Mouse (Mus musculus) CH12.LX (cell line): ENCODE measurements around the gene Kdm2b. TPM values are rescaled to one million over a fixed set of nuclear protein-coding genes. Genes with fewer than 3 reads are reported as not detected.

ENCODE experiments used
- DNase-seq: peaks from one replicate; pipeline ENCODE4 v3.0.0-alpha.2; 2013; ENCODE audit errors: extremely low read depth
- H3K27ac ChIP-seq: 2 replicates; pipeline ENCODE4 v1.5.1; 2012; ENCODE audit warnings: low read depth, mild to moderate bottlenecking, control low read depth, moderate library complexity; ENCODE audit not compliant: insufficient read depth
- H3K27me3 ChIP-seq: replicated peaks from 2 replicates; pipeline ENCODE3; 2012; ENCODE audit warnings: inconsistent platforms
- H3K36me3 ChIP-seq, 2 experiments: replicated peaks in 1 of 2; 2 replicates each; pipeline versions ENCODE3 to v1.6.1; 2012; ENCODE audit warnings: inconsistent platforms in 1 of 2, low read length in 1 of 2, mild to moderate bottlenecking in 1 of 2, mixed read lengths in 1 of 2, moderate library complexity in 1 of 2; ENCODE audit not compliant: control insufficient read depth in 1 of 2, insufficient read depth in 1 of 2
- H3K4me1 ChIP-seq, 2 experiments: 2 replicates each; pipeline ENCODE4 v1.6.1; 2012; ENCODE audit warnings: inconsistent platforms in 1 of 2, moderate library complexity in 1 of 2; ENCODE audit not compliant: insufficient read depth in 2 of 2, control insufficient read depth in 1 of 2
- H3K4me2 ChIP-seq: 2 replicates; pipeline ENCODE4 v1.6.1; 2012; ENCODE audit warnings: low read depth, mild to moderate bottlenecking, control low read depth; ENCODE audit not compliant: poor library complexity, insufficient read depth, severe bottlenecking
- H3K4me3 ChIP-seq, 3 experiments: fragments of 150-350 bp in 1 of 3; sonication (generic) in 1 of 3; replicated peaks in 1 of 3; 2 replicates each; pipeline versions ENCODE3 to v1.5.1; 2011 to 2012; ENCODE audit warnings: low read depth in 2 of 3, low read length in 2 of 3, mild to moderate bottlenecking in 2 of 3, moderate library complexity in 2 of 3, control low read depth in 1 of 3, improper control_type of control experiment in 1 of 3, inconsistent platforms in 1 of 3, mixed read lengths in 1 of 3; ENCODE audit not compliant: poor library complexity in 1 of 3
- H3K79me2 ChIP-seq: replicated peaks from 2 replicates; pipeline ENCODE4 v1.6.1; 2012; ENCODE audit warnings: mild to moderate bottlenecking, moderate library complexity; ENCODE audit not compliant: control insufficient read depth, poor library complexity, insufficient read depth, severe bottlenecking; ENCODE audit errors: extremely low read depth
- H3K9ac ChIP-seq: 2 replicates; pipeline ENCODE4 v1.6.1; 2012; ENCODE audit warnings: low read depth, mild to moderate bottlenecking, control low read depth, moderate library complexity; ENCODE audit not compliant: insufficient read depth
- H3K9me3 ChIP-seq: replicated peaks from 2 replicates; pipeline ENCODE3; 2012; ENCODE audit warnings: low read length, inconsistent platforms, mixed read lengths
- BHLHE40 ChIP-seq: IDR thresholded peaks from 2 replicates; pipeline ENCODE4 v1.6.1; 2011; ENCODE audit warnings: mild to moderate bottlenecking, low read depth, low read length, improper control_type of control experiment
- CHD1 ChIP-seq: IDR thresholded peaks from 2 replicates; pipeline ENCODE4 v1.6.1; 2012; ENCODE audit warnings: low read depth, low read length, improper control_type of control experiment, inconsistent platforms
- E2F4 ChIP-seq: IDR thresholded peaks from 2 replicates; pipeline ENCODE4 v1.6.1; 2011; ENCODE audit warnings: low read depth, low read length, improper control_type of control experiment; ENCODE audit not compliant: insufficient replicate concordance
- HCFC1 ChIP-seq: IDR thresholded peaks from 2 replicates; pipeline ENCODE4 v1.6.1; 2012; ENCODE audit warnings: low read depth, mild to moderate bottlenecking, inconsistent platforms, low read length, improper control_type of control experiment
- IRF4 ChIP-seq: IDR thresholded peaks from 2 replicates; pipeline ENCODE4 v1.6.1; 2014; ENCODE audit warnings: low read depth, mild to moderate bottlenecking, inconsistent platforms, low read length, improper control_type of control experiment
- JUN ChIP-seq: IDR thresholded peaks from 2 replicates; pipeline ENCODE4 v1.6.1; 2011; ENCODE audit warnings: low read depth, mild to moderate bottlenecking, low read length, improper control_type of control experiment, moderate library complexity; ENCODE audit not compliant: insufficient read depth
- KAT2A ChIP-seq: IDR thresholded peaks from 2 replicates; pipeline ENCODE4 v1.6.1; 2012; ENCODE audit warnings: low read length, improper control_type of control experiment, inconsistent platforms; ENCODE audit not compliant: insufficient replicate concordance
- MAZ ChIP-seq: IDR thresholded peaks from 2 replicates; pipeline ENCODE4 v1.6.1; 2012; ENCODE audit warnings: low read depth, mild to moderate bottlenecking, inconsistent platforms, low read length, improper control_type of control experiment, moderate library complexity
- MEF2A ChIP-seq: IDR thresholded peaks from 2 replicates; pipeline ENCODE4 v1.6.1; 2014; ENCODE audit warnings: low read depth, mild to moderate bottlenecking, inconsistent platforms, low read length, improper control_type of control experiment, borderline replicate concordance
- MXI1 ChIP-seq: IDR thresholded peaks from 2 replicates; pipeline ENCODE4 v1.6.1; 2011; ENCODE audit warnings: mild to moderate bottlenecking, low read depth, low read length, improper control_type of control experiment
- NELFE ChIP-seq: IDR thresholded peaks from 2 replicates; pipeline ENCODE4 v1.6.1; 2011; ENCODE audit warnings: low read depth, low read length, improper control_type of control experiment
- PAX5 ChIP-seq: IDR thresholded peaks from 2 replicates; pipeline ENCODE4 v1.6.1; 2012; ENCODE audit warnings: low read length, inconsistent platforms, mixed read lengths
- RCOR1 ChIP-seq: conservative IDR thresholded peaks from 2 replicates; pipeline ENCODE4 v1.6.1; 2012; ENCODE audit warnings: low read depth, mild to moderate bottlenecking, inconsistent platforms, low read length, improper control_type of control experiment
- SIN3A ChIP-seq: IDR thresholded peaks from 2 replicates; pipeline ENCODE4 v1.6.1; 2012; ENCODE audit warnings: low read length, improper control_type of control experiment, inconsistent platforms
- SMC3 ChIP-seq: IDR thresholded peaks from 2 replicates; pipeline ENCODE4 v1.6.1; 2011; ENCODE audit warnings: low read depth, low read length, improper control_type of control experiment
- TBP ChIP-seq: conservative IDR thresholded peaks from 2 replicates; pipeline ENCODE4 v1.6.1; 2011; ENCODE audit warnings: low read depth, low read length, improper control_type of control experiment
- TCF12 ChIP-seq: IDR thresholded peaks from 2 replicates; pipeline ENCODE4 v1.6.1; 2014; ENCODE audit warnings: low read depth, mild to moderate bottlenecking, inconsistent platforms, low read length, improper control_type of control experiment
- UBTF ChIP-seq: IDR thresholded peaks from 2 replicates; pipeline ENCODE4 v1.6.1; 2012; ENCODE audit warnings: low read depth, mild to moderate bottlenecking, inconsistent platforms, low read length, improper control_type of control experiment, moderate library complexity
- USF1 ChIP-seq: IDR thresholded peaks from 2 replicates; pipeline ENCODE4 v1.6.1; 2014; ENCODE audit warnings: low read depth, mild to moderate bottlenecking, inconsistent platforms, low read length, improper control_type of control experiment
- USF2 ChIP-seq: conservative IDR thresholded peaks from 2 replicates; pipeline ENCODE4 v1.6.1; 2011; ENCODE audit warnings: low read depth, low read length, improper control_type of control experiment
- ZKSCAN1 ChIP-seq: IDR thresholded peaks from 2 replicates; pipeline ENCODE4 v1.6.1; 2012; ENCODE audit warnings: low read depth, inconsistent platforms, low read length, improper control_type of control experiment, borderline replicate concordance
- ZMIZ1 ChIP-seq: IDR thresholded peaks from 2 replicates; pipeline ENCODE4 v1.6.1; 2012; ENCODE audit warnings: low read depth, mild to moderate bottlenecking, inconsistent platforms, low read length, improper control_type of control experiment
- ZNF384 ChIP-seq: IDR thresholded peaks from 2 replicates; pipeline ENCODE4 v1.6.1; 2012; ENCODE audit warnings: low read depth, low read length, improper control_type of control experiment, inconsistent platforms
- dilution Hi-C: fragments of 300-500 bp; cut with MboI; formaldehyde crosslinking; loops from 2 replicates; pipeline ENCODE4 v1.14.3; 2020; ENCODE audit warnings: low sequenced_read_pairs; ENCODE audit not compliant: extremely low pct_unique_long_range_greater_than_20kb, extremely low pct_ligation_motif_present
- in situ Hi-C: fragments of 300-500 bp; cut with MboI; formaldehyde crosslinking; loops from 3 replicates; pipeline ENCODE4 v1.14.3; 2019; ENCODE audit warnings: low sequenced_read_pairs, low pct_ligation_motif_present, low pct_unique_long_range_greater_than_20kb, mixed read lengths
- polyA plus RNA-seq: library from polyadenylated mRNA; unstranded; fragments of >175 nt; gene quantifications from 2 replicates; pipeline ENCODE4 v1.2.1, GENCODE M21; 2012; ENCODE audit warnings: low read depth; ENCODE audit not compliant: insufficient read length
- total RNA-seq, 2 experiments: library from RNA; depleted of rRNA; stranded (reverse); fragments of 300-350 nt in 1 of 2; fragments of >200 nt in 1 of 2; gene quantifications; 2 replicates each; pipeline ENCODE4 v1.2.3; 2012 to 2014

Kdm2b gene
- total and polyA plus RNA-seq, 3 experiments, result 69.3 to 138 (median 80.1) TPM

DNA sequence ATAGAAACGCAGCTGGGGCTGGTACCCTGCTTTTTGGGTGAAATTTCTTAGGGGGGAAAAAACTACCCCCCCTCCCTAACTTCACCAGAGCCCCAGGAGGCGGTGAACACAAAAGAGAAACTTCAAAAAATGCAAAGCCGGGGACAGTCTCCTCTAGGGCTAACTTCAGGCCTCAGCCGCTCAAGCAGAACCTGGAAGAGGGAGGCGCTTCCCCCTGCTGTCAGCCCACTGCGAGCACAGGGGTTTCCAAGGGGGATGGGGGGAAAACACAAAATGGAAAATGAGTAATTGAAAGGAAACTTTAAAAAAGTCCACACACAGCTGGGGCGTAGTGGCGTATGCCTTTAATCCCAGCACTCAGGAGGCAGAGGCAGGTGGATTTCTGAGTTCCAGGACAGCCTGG, 3.5 kb downstream of the Kdm2b start (continued):
- TF ChIP-seq E2F4 (no peak), SIN3A (peak; percentile 86), ZMIZ1 (no peak), MAZ (peak; percentile 74), MXI1 (peak; percentile 58; the same call in 1 of the 2 replicates), IRF4 (peak; percentile 77), HCFC1 (no peak), RCOR1 (peak; percentile 73; the same call in 1 of the 2 replicates), NELFE (no peak), ZNF384 (peak; percentile 81), BHLHE40 (peak; percentile 69), ZKSCAN1 (no peak), TCF12 (peak; percentile 90)

DNA sequence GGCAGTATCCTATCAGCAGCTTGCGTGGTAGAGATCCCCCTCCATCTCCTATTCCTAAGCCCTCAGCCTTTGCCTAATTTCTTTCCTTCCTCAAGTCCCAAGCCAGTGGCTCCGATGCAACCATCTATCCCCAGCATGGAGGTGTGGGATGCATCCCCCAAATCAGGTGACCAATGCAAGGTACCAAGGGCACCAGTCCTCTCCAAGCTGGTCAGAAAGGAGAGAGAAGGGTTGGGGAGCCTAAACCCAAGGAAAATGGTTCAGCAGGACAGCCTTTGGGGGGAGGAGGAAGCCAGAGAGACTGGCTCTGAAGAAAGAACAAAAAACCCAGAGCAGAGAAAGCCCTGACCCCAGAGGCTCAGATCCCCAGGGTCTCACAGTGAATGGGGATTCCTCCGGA, 4.3 kb downstream of the Kdm2b start:
- in situ Hi-C loops (no loop called here), dilution Hi-C loops (no loop called here)
- H3K4me2 ChIP-seq, result peak overlapping the region; percentile 67
- H3K9me3 ChIP-seq, result no peaks in the 10 kb centered on the region
- peaks cover 13 to 52% of the 10 kb centered on the region in 2 experiments for H3K4me1 ChIP-seq
- H3K9ac ChIP-seq, result peak overlapping the region; percentile 74
- no peaks in the 10 kb centered on the region; the same call in none of the 2 replicates for H3K79me2 ChIP-seq
- DNase-seq, result no peak
- TF ChIP-seq ZMIZ1 (no peak), PAX5 (no peak), JUN (no peak), RCOR1 (no peak), MEF2A (no peak), UBTF (no peak), HCFC1 (no peak), KAT2A (no peak), TBP (no peak), CHD1 (no peak), USF2 (no peak), SMC3 (no peak), USF1 (no peak)
- H3K27ac ChIP-seq, result peak overlapping the region; percentile 82
- H3K36me3 ChIP-seq, result peaks cover 0 to 25% of the 10 kb centered on the region in 2 experiments
- H3K27me3 ChIP-seq, result no peaks in the 10 kb centered on the region
- H3K4me3 ChIP-seq, result peak overlapping the region; percentile 7 to 24 (median 15)
